Mouse (Mus musculus) CH12.LX (cell line): ENCODE results near the gene Ppp2r2c.

Experiments
- CTCF ChIP-seq, 2 experiments: IDR thresholded peaks in 1 of 2; conservative IDR thresholded peaks in 1 of 2; 2 replicates each; pipeline ENCODE4 v1.5.1; 2011 to 2012; ENCODE audit warnings: low read depth in 2 of 2, low read length in 2 of 2, improper control_type of control experiment in 1 of 2, inconsistent platforms in 1 of 2, mild to moderate bottlenecking in 1 of 2, moderate library complexity in 1 of 2
- E2F4 ChIP-seq: IDR thresholded peaks from 2 replicates; pipeline ENCODE4 v1.6.1; 2011; ENCODE audit warnings: low read depth, low read length, improper control_type of control experiment; ENCODE audit not compliant: insufficient replicate concordance
- EP300 ChIP-seq: IDR thresholded peaks from 2 replicates; pipeline ENCODE4 v1.6.1; 2011; ENCODE audit warnings: low read length, improper control_type of control experiment
- ETS1 ChIP-seq: conservative IDR thresholded peaks from 2 replicates; pipeline ENCODE4 v1.6.1; 2012; ENCODE audit warnings: low read depth, mild to moderate bottlenecking, inconsistent platforms, low read length, improper control_type of control experiment, moderate library complexity
- MAFK ChIP-seq: IDR thresholded peaks from 2 replicates; pipeline ENCODE4 v1.6.1; 2011; ENCODE audit warnings: low read length, improper control_type of control experiment; ENCODE audit not compliant: insufficient replicate concordance
- MXI1 ChIP-seq: IDR thresholded peaks from 2 replicates; pipeline ENCODE4 v1.6.1; 2011; ENCODE audit warnings: mild to moderate bottlenecking, low read depth, low read length, improper control_type of control experiment
- NELFE ChIP-seq: IDR thresholded peaks from 2 replicates; pipeline ENCODE4 v1.6.1; 2011; ENCODE audit warnings: low read depth, low read length, improper control_type of control experiment
- NRF1 ChIP-seq: IDR thresholded peaks from 2 replicates; pipeline ENCODE4 v1.6.1; 2014; ENCODE audit warnings: low read depth, mild to moderate bottlenecking, inconsistent platforms, low read length, improper control_type of control experiment, moderate library complexity
- POLR2A ChIP-seq: IDR thresholded peaks from 2 replicates; pipeline ENCODE4 v1.6.1; 2011; ENCODE audit warnings: low read depth, mild to moderate bottlenecking, improper control_type of control experiment, low read length
- RAD21 ChIP-seq: IDR thresholded peaks from 2 replicates; pipeline ENCODE4 v1.6.1; 2011; ENCODE audit warnings: low read depth, mild to moderate bottlenecking, low read length, improper control_type of control experiment, moderate library complexity
- RCOR1 ChIP-seq: conservative IDR thresholded peaks from 2 replicates; pipeline ENCODE4 v1.6.1; 2012; ENCODE audit warnings: low read depth, mild to moderate bottlenecking, inconsistent platforms, low read length, improper control_type of control experiment
- SIN3A ChIP-seq: IDR thresholded peaks from 2 replicates; pipeline ENCODE4 v1.6.1; 2012; ENCODE audit warnings: low read length, improper control_type of control experiment, inconsistent platforms
- USF1 ChIP-seq: IDR thresholded peaks from 2 replicates; pipeline ENCODE4 v1.6.1; 2014; ENCODE audit warnings: low read depth, mild to moderate bottlenecking, inconsistent platforms, low read length, improper control_type of control experiment
- ZC3H11A ChIP-seq: IDR thresholded peaks from 2 replicates; pipeline ENCODE4 v1.6.1; 2012; ENCODE audit warnings: low read depth, mild to moderate bottlenecking, inconsistent platforms, low read length, improper control_type of control experiment

- no peak for TF ChIP-seq POLR2A
- TF ChIP-seq E2F4 = no peak
- no peak for TF ChIP-seq EP300
- no peak for TF ChIP-seq MAFK
- no peak for TF ChIP-seq SIN3A
- no peak for TF ChIP-seq CTCF (conservative IDR thresholded peaks at IDR 0.05 in 1 of 2, IDR thresholded peaks at IDR 0.05 in 1 of 2; ENCODE audit: low read depth in 2 of 2, low read length in 2 of 2)
- no peak for TF ChIP-seq NRF1
- TF ChIP-seq ETS1 = no peak
- TF ChIP-seq RCOR1 = no peak
- TF ChIP-seq MXI1 = no peak
- TF ChIP-seq USF1 = no peak
- TF ChIP-seq NELFE = no peak
- no peak for TF ChIP-seq ZC3H11A
- TF ChIP-seq RAD21 = no peak
Observed at GRCm38 (mm10) chr5:36990631-36991350, 122.5 kb downstream of the Ppp2r2c start.
